Mouse (Mus musculus) heart, adult 2 months (tissue): ENCODE data around the gene Atp2b2.

ENCODE experiments used
- CTCF ChIP-seq: fragments of 200-600 bp; IDR thresholded peaks from 2 replicates; pipeline ENCODE4 v1.8.1; 2022; ENCODE audit warnings: antibody characterized with exemption, mild to moderate bottlenecking, moderate library complexity
- EP300 ChIP-seq: fragments of 200-500 bp; IDR thresholded peaks from 2 replicates; pipeline ENCODE4 v1.6.1; 2011; ENCODE audit warnings: low read depth, low read length, control low read depth; ENCODE audit not compliant: insufficient read depth
- POLR2A ChIP-seq: fragments of 200-500 bp; IDR thresholded peaks from 2 replicates; pipeline ENCODE4 v1.6.1; 2011; ENCODE audit warnings: mild to moderate bottlenecking, low read depth, low read length, control low read depth; ENCODE audit not compliant: insufficient read depth

DNA sequence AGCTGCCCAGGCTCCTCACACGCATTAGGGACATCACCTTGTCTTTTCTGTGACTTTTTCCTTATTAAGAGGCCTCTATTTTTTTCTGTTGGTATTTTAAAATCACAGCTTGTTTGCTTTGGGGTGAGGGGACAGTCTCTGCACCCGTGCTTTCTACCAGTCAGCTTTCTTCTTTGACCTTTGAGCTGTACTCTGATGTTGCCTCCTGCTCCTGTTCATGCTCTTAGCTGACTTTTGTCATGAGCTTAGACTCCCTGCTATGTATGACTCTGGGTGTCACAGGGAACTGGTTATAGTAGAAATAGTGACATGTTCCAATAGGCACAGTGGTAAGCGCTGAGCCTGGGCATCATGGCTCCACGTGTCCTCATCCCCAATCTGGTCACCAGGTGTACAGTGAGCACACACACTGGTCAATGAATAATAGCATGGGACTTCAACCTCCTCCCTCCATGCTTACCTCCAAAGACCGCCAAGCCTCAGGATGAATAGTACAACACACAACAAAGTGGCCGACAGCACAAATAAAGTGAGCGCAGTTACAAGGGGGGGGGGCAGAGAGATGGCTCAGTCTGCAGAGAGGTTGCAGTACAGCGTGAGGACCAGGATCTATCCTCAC, 163.8 kb downstream of the Atp2b2 start:
- TF ChIP-seq POLR2A = no peak
- no peak for TF ChIP-seq EP300
- no peak for TF ChIP-seq CTCF
